ENCODE assay signal across 34 mouse cellular contexts in the genomic region with DNA sequence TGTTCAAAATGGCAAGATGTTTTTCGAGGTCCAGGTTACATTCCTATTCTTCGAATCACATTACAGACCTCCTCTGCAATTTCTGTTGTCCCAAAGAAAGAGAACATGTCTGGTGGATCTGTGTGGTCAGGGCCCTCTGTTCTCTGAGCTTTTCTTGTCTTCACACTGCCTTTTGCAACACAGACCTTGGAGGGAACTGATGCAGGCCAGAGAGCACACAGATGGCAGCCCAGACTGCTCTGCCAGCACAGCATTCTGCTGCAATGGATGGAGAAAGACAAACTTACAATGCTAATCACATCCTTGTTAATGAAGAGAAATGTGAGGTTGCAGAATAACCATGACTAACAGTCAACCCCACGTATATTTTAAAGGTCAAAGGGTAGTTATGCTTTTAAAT. TPM values are rescaled to one million over a fixed set of nuclear protein-coding genes. Genes with fewer than 3 reads are reported as not detected.
DNase-seq lines count a peak whose midpoint lies in the region; ATAC-seq and TF ChIP-seq lines count a peak whose summit lies in the region.
"Had no signal": no experiment of that assay in that cellular context is flagged by ENCODE, and none has a peak within 500 bp of the region (broad histone marks: within the 10 kb centered on the region; RNA-seq: fewer than 3 reads in every experiment).

No protein-coding gene starts in this region.

- 57% methylated on average over 3 of the region's 3 CpGs for WGBS in lung, postnatal 0 days

- no peak overlapping the region for H3K4me2 ChIP-seq in lung, postnatal 0 days (replicated peaks; ENCODE audit: low read depth, low read length)
- H3K4me2 ChIP-seq: embryonic facial prominence, embryonic 12.5 days; forebrain, embryonic 15.5 days; heart, embryonic 12.5 days; hindbrain, embryonic 13.5 days; liver, embryonic 12.5 days; stomach, embryonic 15.5 days had no signal

- no peak for ATAC-seq in lung, postnatal 0 days
- ATAC-seq: forebrain, embryonic 15.5 days; intestine, embryonic 16.5 days; liver, embryonic 12.5 days; liver, postnatal 0 days; Patski had no signal

- H3K36me3 ChIP-seq in lung, postnatal 0 days (ENCODE audit: insufficient read depth, low read length), result no peaks in the 10 kb centered on the region
- H3K36me3 ChIP-seq: embryonic facial prominence, embryonic 12.5 days; forebrain, embryonic 10.5 days; forebrain, embryonic 15.5 days; heart, embryonic 12.5 days; hindbrain, embryonic 13.5 days; liver, embryonic 12.5 days; stomach, embryonic 15.5 days had no signal

- TF ChIP-seq CTCF in lung, postnatal 0 days (IDR thresholded peaks at IDR 0.05), result no peak

- H3K27me3 ChIP-seq in lung, postnatal 0 days (replicated peaks; ENCODE audit: insufficient read depth, low read length), result no peaks in the 10 kb centered on the region
- H3K27me3 ChIP-seq: CH12.LX; embryonic facial prominence, embryonic 12.5 days; forebrain, embryonic 15.5 days; heart, embryonic 12.5 days; hindbrain, embryonic 13.5 days; liver, embryonic 12.5 days; Patski; stomach, embryonic 15.5 days had no signal

- no peak overlapping the region for H3K27ac ChIP-seq in lung, postnatal 0 days (ENCODE audit: low read length)
- H3K27ac ChIP-seq: embryonic facial prominence, embryonic 12.5 days; forebrain, embryonic 10.5 days; forebrain, embryonic 15.5 days; hindbrain, embryonic 13.5 days; kidney, postnatal 0 days; left cerebral cortex, adult 2 months; liver, embryonic 12.5 days; macrophage; stomach, embryonic 15.5 days had no signal

- DNase-seq in cerebellum, postnatal 25 days, result peak; percentile 15 to 39
- no peak for DNase-seq in cerebellum, postnatal 4 days (ENCODE audit: low spot score in 2 of 2)
- peak; percentile 7 for DNase-seq in lung, postnatal 0 days (ENCODE audit: low spot score)
- no peak for DNase-seq in lung, adult 18-20 months
- DNase-seq in brain, adult 2 months (ENCODE audit: low read depth, low spot score), result peak; percentile 61
- DNase-seq in kidney, postnatal 25 days, result no peak
- DNase-seq: adrenal gland, postnatal 14 days; cerebellum, postnatal 36 days; embryo, embryonic 11 days; gastrocnemius, postnatal 25 days; heart, adult 18-20 months; heart, postnatal 4 days; kidney, adult 8-10 months; left cerebral cortex, postnatal 4 days; liver, postnatal 0 days; lung, postnatal 10 days; midbrain, embryonic 14.5 days had no signal

- H3K4me1 ChIP-seq in lung, postnatal 0 days (ENCODE audit: insufficient read depth, low read depth, low read length), result no peaks in the 10 kb centered on the region
- H3K4me1 ChIP-seq: embryonic facial prominence, embryonic 12.5 days; forebrain, embryonic 10.5 days; forebrain, embryonic 15.5 days; hindbrain, embryonic 13.5 days; liver, embryonic 12.5 days; stomach, embryonic 15.5 days had no signal

- H3K4me3 ChIP-seq in lung, postnatal 0 days (ENCODE audit: low read depth, low read length), result no peak overlapping the region
- H3K4me3 ChIP-seq: embryonic facial prominence, embryonic 12.5 days; forebrain, embryonic 10.5 days; forebrain, embryonic 15.5 days; heart, embryonic 12.5 days; hindbrain, embryonic 13.5 days; left cerebral cortex, adult 2 months; liver, embryonic 12.5 days; stomach, embryonic 15.5 days had no signal

- H3K9ac ChIP-seq in lung, postnatal 0 days (replicated peaks; ENCODE audit: low read depth), result no peak overlapping the region
- H3K9ac ChIP-seq: embryonic facial prominence, embryonic 12.5 days; forebrain, embryonic 15.5 days; heart, embryonic 12.5 days; hindbrain, embryonic 13.5 days; liver, embryonic 12.5 days; liver, postnatal 0 days; stomach, embryonic 15.5 days had no signal

- H3K9me3 ChIP-seq in lung, postnatal 0 days (ENCODE audit: low read length), result no peaks in the 10 kb centered on the region
- H3K9me3 ChIP-seq: embryonic facial prominence, embryonic 12.5 days; forebrain, embryonic 10.5 days; forebrain, embryonic 15.5 days; heart, embryonic 12.5 days; hindbrain, embryonic 13.5 days; liver, embryonic 12.5 days; stomach, embryonic 15.5 days had no signal

- no peak for TF ChIP-seq EP300 in lung, postnatal 0 days (IDR thresholded peaks at IDR 0.05)

RNA-seq across cellular contexts. Expression of gene Cxcl1, which starts 32.0 kb away (rescaled TPM):
- polyA plus RNA-seq in lung, postnatal 0 days (2015; fragmentation: Nextera tagmentation; extraction: Ambion mirVana), result 2.1 and 30.8 TPM in 2 replicates
- polyA plus RNA-seq: forebrain, embryonic 10.5 days; heart, embryonic 12.5 days; hindbrain, embryonic 13.5 days; midbrain, embryonic 14.5 days; neural tube, embryonic 14.5 days had no signal

RNA-seq across cellular contexts. Expression of gene Cxcl2, which starts 44.6 kb away (rescaled TPM):
- polyA plus RNA-seq in lung, postnatal 0 days (2015; fragmentation: Nextera tagmentation; extraction: Ambion mirVana), result 0.35 and 8.9 TPM in 2 replicates
- polyA plus RNA-seq: C2C12; embryonic facial prominence, embryonic 12.5 days; forebrain, embryonic 10.5 days; forebrain, embryonic 15.5 days; frontal cortex, adult 2 months; heart, embryonic 12.5 days; heart, postnatal 0 days; hindbrain, embryonic 13.5 days; intestine, embryonic 16.5 days; kidney, postnatal 0 days; liver, embryonic 12.5 days; midbrain, embryonic 14.5 days; neural tube, embryonic 14.5 days; stomach, embryonic 15.5 days had no signal

Comparison
In these comparisons a context has a peak if more than half of its experiments do, and no peak if none do; other contexts are left out.
1. DNase-seq: peak in cerebellum, postnatal 25 days (2 of 2), lung, postnatal 0 days (single experiment) and brain, adult 2 months (single experiment); none in cerebellum, postnatal 4 days (0 of 2), lung, adult 18-20 months (0 of 2) and kidney, postnatal 25 days (0 of 2).